Mouse (Mus musculus) limb, embryonic 14.5 days (tissue): ENCODE data around the gene Fam204a. TPM values are rescaled to one million over a fixed set of nuclear protein-coding genes. Genes with fewer than 3 reads are reported as not detected.

ENCODE experiments used
- ATAC-seq: fragments of 200-750 bp; cut with Nextera tagmentation; 2 replicates; pipeline ENCODE4 v1.8.0; 2017; ENCODE audit warnings: low read depth, moderate number of reproducible peaks, moderate TSS enrichment; ENCODE audit not compliant: low FRiP score
- DNase-seq: peaks from one replicate; pipeline ENCODE4 v3.0.0-alpha.2; 2015; ENCODE audit warnings: low spot score
- H3K27ac ChIP-seq: fragments of 300-500 bp; sonication (generic); replicated peaks from 2 replicates; pipeline ENCODE4 v1.5.1; 2014; ENCODE audit warnings: low read depth, mild to moderate bottlenecking, low read length, moderate library complexity, mixed read lengths
- H3K27me3 ChIP-seq: fragments of 300-500 bp; sonication (generic); 2 replicates; pipeline ENCODE4 v1.6.1; 2014; ENCODE audit warnings: low read length, mixed read lengths; ENCODE audit not compliant: control insufficient read depth, insufficient read depth
- H3K36me3 ChIP-seq: fragments of 300-500 bp; sonication (generic); 2 replicates; pipeline ENCODE4 v1.6.1; 2014; ENCODE audit warnings: mild to moderate bottlenecking, low read length, moderate library complexity, mixed read lengths; ENCODE audit not compliant: control insufficient read depth, insufficient read depth
- H3K4me1 ChIP-seq: fragments of 300-500 bp; sonication (generic); 2 replicates; pipeline ENCODE4 v1.6.1; 2014; ENCODE audit warnings: antibody characterized with exemption, low read length, mixed read lengths; ENCODE audit not compliant: control insufficient read depth, insufficient read depth
- H3K4me2 ChIP-seq: fragments of 300-500 bp; sonication (generic); replicated peaks from 2 replicates; pipeline ENCODE4 v1.6.1; 2014; ENCODE audit warnings: low read depth, mild to moderate bottlenecking, low read length, moderate library complexity; ENCODE audit not compliant: severe bottlenecking
- H3K4me3 ChIP-seq: fragments of 300-500 bp; sonication (generic); replicated peaks from 2 replicates; pipeline ENCODE4 v1.5.1; 2014; ENCODE audit warnings: low read length
- H3K9ac ChIP-seq: fragments of 300-500 bp; sonication (generic); 2 replicates; pipeline ENCODE4 v1.6.1; 2014; ENCODE audit warnings: mild to moderate bottlenecking, low read depth, low read length, moderate library complexity; ENCODE audit not compliant: severe bottlenecking
- H3K9me3 ChIP-seq: fragments of 300-500 bp; sonication (generic); 2 replicates; pipeline ENCODE4 v1.6.1; 2016; ENCODE audit warnings: low read length; ENCODE audit not compliant: control insufficient read depth
- POLR2A ChIP-seq: fragments of 200-500 bp; IDR thresholded peaks from 2 replicates; pipeline ENCODE4 v1.8.0; 2012; ENCODE audit warnings: inconsistent platforms, mild to moderate bottlenecking, moderate library complexity, borderline replicate concordance; ENCODE audit not compliant: insufficient read depth, insufficient read length; ENCODE audit errors: extremely low read depth
- WGBS: fragments of 180-500 bp; shearing (Covaris S2); extraction: QIAGEN DNeasy Blood & Tissue Kit; methylation state at CpG from one replicate; pipeline ENCODE4 v1.1.7; 2014; 5-methylcytosine and 5-hydroxymethylcytosine counted together
- polyA plus RNA-seq, 2 experiments: library from polyadenylated mRNA; depleted of rRNA in 1 of 2; stranded (reverse) in 1 of 2; unstranded in 1 of 2; fragments of >200 nt; fragmentation: Nextera tagmentation in 1 of 2; extraction: Ambion mirVana in 1 of 2; gene quantifications; 2 replicates each; pipeline versions ENCODE4 v1.2.1 to v1.2.3; 2012 to 2014

The Fam204a gene
- polyA plus RNA-seq, 2 experiments = 30.7 to 57.3 TPM

- no peak overlapping the region for H3K4me2 ChIP-seq
- TF ChIP-seq POLR2A = no peak
- no peaks in the 10 kb centered on the region for H3K27me3 ChIP-seq
- H3K36me3 ChIP-seq = 0 out of 2 replicates have a peak, but pooled peaks cover 13% of the 10 kb centered on the region
- H3K27ac ChIP-seq = no peak overlapping the region
- no peaks in the 10 kb centered on the region for H3K9me3 ChIP-seq
- 86% methylated on average over 7 of the region's 7 CpGs for WGBS
- no peak for DNase-seq
- no peak overlapping the region for H3K9ac ChIP-seq
- no peak overlapping the region for H3K4me3 ChIP-seq
- ATAC-seq = no peak
- no peaks in the 10 kb centered on the region for H3K4me1 ChIP-seq
Measured at GRCm38 (mm10) chr19:60219395-60219794, 7.1 kb downstream of the Fam204a start.

GRCm38 (mm10) chr19:60217985-60218384 lies 8.5 kb downstream of the Fam204a start:
- WGBS = 89% methylated on average over 2 of the region's 2 CpGs
- H3K4me3 ChIP-seq = no peak overlapping the region
- no peaks in the 10 kb centered on the region for H3K9me3 ChIP-seq
- no peak for TF ChIP-seq POLR2A
- peaks cover 11% of the 10 kb centered on the region for H3K36me3 ChIP-seq
- DNase-seq = no peak
- no peaks in the 10 kb centered on the region for H3K4me1 ChIP-seq
- H3K27me3 ChIP-seq = no peaks in the 10 kb centered on the region
- no peak for ATAC-seq
- H3K9ac ChIP-seq = no peak overlapping the region
- no peak overlapping the region for H3K4me2 ChIP-seq
- H3K27ac ChIP-seq = no peak overlapping the region

GRCm38 (mm10) chr19:60208173-60208572 lies 18.3 kb downstream of the Fam204a start:
- Histone ChIP-seq H3K4me1 (peaks cover 4% of the 10 kb centered on the region; the same call in 1 of the 2 replicates), H3K9me3 (no peaks in the 10 kb centered on the region), H3K4me3 (no peak overlapping the region), H3K27ac (no peak overlapping the region), H3K9ac (no peak overlapping the region), H3K4me2 (no peak overlapping the region), H3K27me3 (no peaks in the 10 kb centered on the region), H3K36me3 (peaks cover 17% of the 10 kb centered on the region)
- ATAC-seq (no peak), DNase-seq (no peak)
- TF ChIP-seq POLR2A = no peak

- H3K4me1 ChIP-seq = peaks cover 4% of the 10 kb centered on the region; the same call in 1 of the 2 replicates
- no peaks in the 10 kb centered on the region for H3K27me3 ChIP-seq
- 54% methylated on average over 7 of the region's 7 CpGs for WGBS
- no peak overlapping the region for H3K4me2 ChIP-seq
- no peak overlapping the region for H3K4me3 ChIP-seq
- DNase-seq (no peak), ATAC-seq (no peak)
- no peak for TF ChIP-seq POLR2A
- no peaks in the 10 kb centered on the region for H3K9me3 ChIP-seq
- no peak overlapping the region for H3K9ac ChIP-seq
- H3K27ac ChIP-seq = no peak overlapping the region
- peaks cover 7% of the 10 kb centered on the region for H3K36me3 ChIP-seq
Measured at GRCm38 (mm10) chr19:60204176-60204575, 22.3 kb downstream of the Fam204a start.

- peaks cover 7% of the 10 kb centered on the region for H3K36me3 ChIP-seq
- no peaks in the 10 kb centered on the region for H3K27me3 ChIP-seq
- H3K4me2 ChIP-seq = no peak overlapping the region
- ATAC-seq (no peak), DNase-seq (no peak)
- H3K9me3 ChIP-seq = no peaks in the 10 kb centered on the region
- 34% methylated on average over 2 of the region's 2 CpGs for WGBS
- no peak overlapping the region for H3K9ac ChIP-seq
- TF ChIP-seq POLR2A = no peak
- peaks cover 4% of the 10 kb centered on the region; the same call in 1 of the 2 replicates for H3K4me1 ChIP-seq
- H3K4me3 ChIP-seq = no peak overlapping the region
- H3K27ac ChIP-seq = no peak overlapping the region
Measured at GRCm38 (mm10) chr19:60200294-60200693, 26.2 kb downstream of the Fam204a start.

GRCm38 (mm10) chr19:60199152-60199551 lies 27.3 kb downstream of the Fam204a start:
- H3K4me2 ChIP-seq = no peak overlapping the region
- H3K36me3 ChIP-seq = peaks cover 11% of the 10 kb centered on the region
- H3K4me3 ChIP-seq = no peak overlapping the region
- H3K4me1 ChIP-seq = peaks cover 4% of the 10 kb centered on the region; the same call in 1 of the 2 replicates
- no peak overlapping the region for H3K9ac ChIP-seq
- ATAC-seq (no peak), DNase-seq (no peak)
- no peaks in the 10 kb centered on the region for H3K9me3 ChIP-seq
- TF ChIP-seq POLR2A = no peak
- H3K27ac ChIP-seq = no peak overlapping the region
- H3K27me3 ChIP-seq = no peaks in the 10 kb centered on the region
